Mouse (Mus musculus) ZHBTc4 (cell line): Measurements from ENCODE around the gene Lrrc7.

Source experiments
- DNase-seq: peaks from one replicate; pipeline ENCODE4 v3.0.0-alpha.2; 2011; ENCODE audit warnings: low read depth, low spot score

Lrrc7 gene

GRCm38 (mm10) chr3:158561987-158562360, at the start of gene Lrrc7:
Lrrc7 (minus strand) TSS chr3:158562221.
- peak; percentile 89 for DNase-seq

GRCm38 (mm10) chr3:158607065-158607464, 45.0 kb upstream of the Lrrc7 start:
- no peak for DNase-seq

GRCm38 (mm10) chr3:158605274-158605673, 43.3 kb upstream of the Lrrc7 start:
- no peak for DNase-seq

- DNase-seq = no peak
These were observed 600 bp downstream of the Lrrc7 start for GRCm38 (mm10) chr3:158561256-158561986.

- peak; percentile 40 for DNase-seq
These were observed 1.1 kb downstream of the Lrrc7 start for GRCm38 (mm10) chr3:158560891-158561255.

- no peak for DNase-seq
These were observed 2.0 kb downstream of the Lrrc7 start for GRCm38 (mm10) chr3:158559691-158560650.

GRCm38 (mm10) chr3:158559131-158559658, 2.8 kb downstream of the Lrrc7 start:
- no peak for DNase-seq

- no peak for DNase-seq
These were observed 3.4 kb downstream of the Lrrc7 start for GRCm38 (mm10) chr3:158558631-158559030.

- no peak for DNase-seq
These were observed 7.7 kb downstream of the Lrrc7 start for GRCm38 (mm10) chr3:158554280-158554679.

- no peak for DNase-seq
These were observed 9.9 kb downstream of the Lrrc7 start for GRCm38 (mm10) chr3:158552105-158552504.

- no peak for DNase-seq
These were observed 18.5 kb downstream of the Lrrc7 start for GRCm38 (mm10) chr3:158543481-158543880.

GRCm38 (mm10) chr3:158532859-158533258, 29.2 kb downstream of the Lrrc7 start:
- no peak for DNase-seq

GRCm38 (mm10) chr3:158528471-158528870, 33.5 kb downstream of the Lrrc7 start:
- peak; percentile 63 for DNase-seq

- DNase-seq = no peak
These were observed 68.3 kb downstream of the Lrrc7 start for GRCm38 (mm10) chr3:158493730-158494129.

- DNase-seq = no peak
These were observed 82.3 kb downstream of the Lrrc7 start for GRCm38 (mm10) chr3:158479677-158480076.

- DNase-seq = no peak
These were observed 161.4 kb downstream of the Lrrc7 start for GRCm38 (mm10) chr3:158400600-158400999.

GRCm38 (mm10) chr3:158391534-158391933, 170.5 kb downstream of the Lrrc7 start:
- DNase-seq = no peak

- DNase-seq = no peak
These were observed 174.0 kb downstream of the Lrrc7 start for GRCm38 (mm10) chr3:158388076-158388454.

- DNase-seq = no peak
These were observed 174.5 kb downstream of the Lrrc7 start for GRCm38 (mm10) chr3:158387413-158388075.

- no peak for DNase-seq
These were observed 175.2 kb downstream of the Lrrc7 start for GRCm38 (mm10) chr3:158386848-158387247.

GRCm38 (mm10) chr3:158375885-158376284, 186.1 kb downstream of the Lrrc7 start:
- DNase-seq = peak; percentile 68

- DNase-seq = no peak
These were observed 192.9 kb downstream of the Lrrc7 start for GRCm38 (mm10) chr3:158369169-158369568.
